Mouse (Mus musculus) liver, embryonic 16.5 days (tissue): ENCODE data around the gene Kif16b. TPM values are rescaled to one million over a fixed set of nuclear protein-coding genes. Genes with fewer than 3 reads are reported as not detected.

Source experiments
- ATAC-seq: fragments of 200-750 bp; cut with Nextera tagmentation; 2 replicates; pipeline ENCODE4 v1.8.0; 2017; ENCODE audit warnings: low read depth, mild to moderate bottlenecking, moderate number of reproducible peaks, moderate library complexity
- H3K27ac ChIP-seq: fragments of 300-500 bp; sonication (generic); 2 replicates; pipeline ENCODE4 v1.5.1; 2014; ENCODE audit warnings: mild to moderate bottlenecking, low read length
- H3K27me3 ChIP-seq: fragments of 300-500 bp; sonication (generic); 2 replicates; pipeline ENCODE4 v1.6.1; 2014; ENCODE audit warnings: low read depth, low read length, mixed read lengths; ENCODE audit not compliant: control insufficient read depth, insufficient read depth
- H3K36me3 ChIP-seq: fragments of 300-500 bp; sonication (generic); 2 replicates; pipeline ENCODE4 v1.6.1; 2014; ENCODE audit warnings: mild to moderate bottlenecking; ENCODE audit not compliant: control insufficient read depth, insufficient read depth
- H3K4me1 ChIP-seq: fragments of 300-500 bp; sonication (generic); 2 replicates; pipeline ENCODE4 v1.6.1; 2014; ENCODE audit warnings: low read depth, low read length, mixed read lengths; ENCODE audit not compliant: control insufficient read depth
- H3K4me2 ChIP-seq: fragments of 300-500 bp; sonication (generic); 2 replicates; pipeline ENCODE4 v1.6.1; 2014; ENCODE audit warnings: low read depth, low read length, mixed read lengths
- H3K4me3 ChIP-seq: fragments of 300-500 bp; sonication (generic); 2 replicates; pipeline ENCODE4 v1.5.1; 2014; ENCODE audit warnings: low read depth, mild to moderate bottlenecking, low read length
- H3K9ac ChIP-seq: fragments of 300-500 bp; sonication (generic); 2 replicates; pipeline ENCODE4 v1.6.1; 2014; ENCODE audit warnings: low read depth, low read length
- H3K9me3 ChIP-seq: fragments of 300-500 bp; sonication (generic); replicated peaks from 2 replicates; pipeline ENCODE4 v1.6.1; 2016; ENCODE audit warnings: low read length; ENCODE audit not compliant: control insufficient read depth
- WGBS: fragments of 180-500 bp; shearing (Covaris S2); extraction: QIAGEN DNeasy Blood & Tissue Kit; methylation state at CpG from one replicate; pipeline ENCODE4 v1.1.7; 2014; ENCODE audit not compliant: insufficient replicate concordance; 5-methylcytosine and 5-hydroxymethylcytosine counted together
- polyA plus RNA-seq: library from polyadenylated mRNA; unstranded; fragments of >200 nt; fragmentation: Nextera tagmentation; extraction: Ambion mirVana; gene quantifications from 2 replicates; pipeline ENCODE4 v1.2.1, GENCODE M21; 2015

The Kif16b gene
- polyA plus RNA-seq, 1 experiment from 2014 or later: 4.0 TPM

DNA sequence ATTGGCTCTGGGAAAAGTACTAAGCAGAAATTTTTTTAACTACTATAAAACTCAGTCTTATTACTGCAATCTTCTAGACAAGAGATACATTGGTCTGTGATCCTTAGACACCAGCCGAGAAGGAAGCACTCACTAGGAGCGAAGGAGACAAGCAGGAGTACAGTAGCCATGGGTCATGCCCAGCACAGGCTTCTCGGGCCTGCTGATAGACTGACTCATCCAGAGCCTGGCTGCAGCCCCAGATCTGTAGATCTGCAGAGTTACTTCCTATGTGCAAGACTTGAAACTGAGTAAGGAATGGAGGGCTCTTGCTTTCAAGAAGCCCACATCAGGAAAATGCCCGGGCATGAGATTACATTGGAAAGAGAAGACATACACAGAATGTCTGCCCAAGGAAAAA, 169.0 kb downstream of the Kif16b start:
- H3K9ac ChIP-seq: no peak overlapping the region
- no peak overlapping the region for H3K27ac ChIP-seq
- H3K36me3 ChIP-seq: no peaks in the 10 kb centered on the region
- no peaks in the 10 kb centered on the region for H3K9me3 ChIP-seq
- no peak overlapping the region for H3K4me2 ChIP-seq
- H3K4me1 ChIP-seq: no peaks in the 10 kb centered on the region
- no peak for ATAC-seq
- H3K4me3 ChIP-seq: no peak overlapping the region
- 63% methylated on average over 4 of the region's 4 CpGs for WGBS
- H3K27me3 ChIP-seq: no peaks in the 10 kb centered on the region

DNA sequence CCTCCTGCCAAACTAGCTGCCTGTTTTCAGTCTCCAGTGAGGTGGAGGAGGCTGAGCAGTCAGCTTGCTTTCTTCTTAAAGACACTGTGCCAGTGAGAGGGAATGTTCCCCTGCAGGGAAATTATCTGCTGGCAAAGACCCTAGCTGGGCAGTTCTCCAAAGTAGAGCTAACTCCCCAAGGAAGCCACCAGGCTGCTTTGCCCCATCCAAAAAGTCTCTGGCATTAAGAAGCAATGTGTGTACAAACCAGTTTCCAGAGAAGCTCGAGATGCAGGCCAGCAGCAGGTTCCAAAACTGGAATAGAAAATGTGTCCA, 169.6 kb downstream of the Kif16b start:
- no peak for ATAC-seq
- H3K9me3 ChIP-seq: no peaks in the 10 kb centered on the region
- WGBS: 29% methylated on average over 1 of the region's 1 CpGs

DNA sequence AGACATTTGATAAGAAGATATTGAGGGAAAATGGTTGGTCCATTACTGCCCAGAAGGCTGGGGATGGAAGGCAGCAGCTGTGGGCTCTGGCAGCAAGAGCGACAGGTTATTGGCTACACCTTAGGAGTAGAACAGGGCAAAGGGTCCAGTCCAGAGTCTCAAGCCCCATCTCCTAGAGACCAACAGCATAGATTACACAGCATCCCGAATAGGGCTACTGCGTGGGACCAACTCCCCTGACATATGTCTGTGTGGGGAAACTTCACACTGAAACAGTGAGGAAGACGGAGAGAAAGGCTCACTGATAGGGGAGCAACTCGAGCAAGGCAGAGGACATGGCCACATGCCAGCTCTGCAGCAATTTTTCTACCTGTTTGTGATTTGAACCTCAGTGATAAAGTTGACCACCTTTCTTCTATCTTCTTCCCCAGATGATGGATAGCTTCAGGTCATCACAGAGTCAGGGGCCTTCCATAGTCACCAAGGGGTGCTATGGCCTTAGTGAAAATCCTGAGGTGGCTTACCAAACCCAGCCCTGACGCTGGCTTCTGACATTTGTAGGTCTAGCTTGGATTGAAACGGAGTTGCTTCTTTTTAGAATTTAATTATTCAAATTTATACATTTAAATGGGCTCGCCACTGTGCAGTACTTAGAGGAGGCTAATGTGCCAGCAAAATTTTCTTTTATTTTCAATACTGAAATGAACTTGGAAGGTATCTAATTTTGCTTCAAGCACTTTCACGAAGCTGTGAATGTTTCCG, 170.1 kb downstream of the Kif16b start:
- ATAC-seq: no peak
- Histone ChIP-seq H3K4me3 (no peak overlapping the region), H3K27ac (no peak overlapping the region), H3K9ac (no peak overlapping the region), H3K4me2 (no peak overlapping the region), H3K36me3 (no peaks in the 10 kb centered on the region), H3K27me3 (no peaks in the 10 kb centered on the region), H3K4me1 (no peaks in the 10 kb centered on the region), H3K9me3 (no peaks in the 10 kb centered on the region)
- 66% methylated on average over 10 of the region's 10 CpGs for WGBS

More for the DNA sequence above, 169.6 kb downstream of the Kif16b start:
- H3K27ac ChIP-seq: no peak overlapping the region
- no peak overlapping the region for H3K4me3 ChIP-seq
- no peaks in the 10 kb centered on the region for H3K4me1 ChIP-seq
- H3K27me3 ChIP-seq: no peaks in the 10 kb centered on the region
- H3K4me2 ChIP-seq: no peak overlapping the region
- H3K36me3 ChIP-seq: no peaks in the 10 kb centered on the region
- no peak overlapping the region for H3K9ac ChIP-seq

DNA sequence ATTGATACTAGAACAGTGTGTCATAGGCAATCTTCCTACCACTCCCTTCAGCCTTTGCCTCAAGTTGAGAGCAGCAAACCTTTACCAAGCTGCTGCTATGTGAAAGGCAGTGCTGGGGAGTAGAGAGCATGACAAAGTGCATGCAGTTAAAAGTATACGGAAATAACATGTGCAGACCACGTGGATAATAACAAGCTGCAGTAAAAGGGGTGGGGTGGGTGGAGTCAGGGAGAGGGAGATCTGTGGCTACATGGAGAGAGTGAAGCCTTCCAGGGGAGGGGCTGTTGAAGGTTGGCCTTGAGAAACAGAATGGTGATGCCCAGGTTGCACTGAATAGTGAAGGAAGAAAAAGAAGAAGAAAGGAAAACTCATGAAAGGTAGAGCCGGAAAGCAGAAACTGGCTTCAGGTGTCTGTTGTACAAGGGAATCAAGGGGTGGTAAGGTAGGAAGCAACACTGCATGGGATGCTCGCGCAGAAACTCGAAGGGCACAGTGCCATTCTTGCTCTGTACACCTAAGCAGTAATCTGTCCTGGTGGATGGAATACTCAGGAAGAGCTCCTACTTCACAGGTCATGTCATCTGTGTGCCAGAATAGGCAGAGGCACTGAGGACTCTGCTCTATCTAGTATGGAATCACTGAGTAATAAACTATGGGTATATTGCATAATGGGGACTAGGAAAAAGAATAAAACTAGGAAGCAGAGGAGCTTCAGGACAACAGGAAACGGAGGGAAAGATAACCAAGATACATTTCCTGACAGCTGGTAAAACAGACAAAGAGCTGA, 176.9 kb downstream of the Kif16b start:
- Histone ChIP-seq H3K27ac (no peak overlapping the region), H3K4me3 (no peak overlapping the region), H3K4me2 (no peak overlapping the region), H3K9ac (no peak overlapping the region), H3K4me1 (no peaks in the 10 kb centered on the region), H3K36me3 (no peaks in the 10 kb centered on the region), H3K9me3 (no peaks in the 10 kb centered on the region), H3K27me3 (no peaks in the 10 kb centered on the region)
- no peak for ATAC-seq
- 63% methylated on average over 7 of the region's 7 CpGs for WGBS

GRCm38 (mm10) chr2:142720174-142720573, 181.2 kb downstream of the Kif16b start:
- no peak for ATAC-seq
- WGBS: 62% methylated on average over 2 of the region's 2 CpGs

GRCm38 (mm10) chr2:142718998-142719397, 182.3 kb downstream of the Kif16b start:
- Histone ChIP-seq H3K36me3 (no peaks in the 10 kb centered on the region), H3K9me3 (no peaks in the 10 kb centered on the region), H3K4me3 (no peak overlapping the region), H3K27ac (no peak overlapping the region), H3K9ac (no peak overlapping the region), H3K4me2 (no peak overlapping the region), H3K4me1 (no peaks in the 10 kb centered on the region), H3K27me3 (no peaks in the 10 kb centered on the region)
- no peak for ATAC-seq

More at GRCm38 (mm10) chr2:142720174-142720573, 181.2 kb downstream of the Kif16b start:
- H3K4me3 ChIP-seq: no peak overlapping the region
- H3K27me3 ChIP-seq: no peaks in the 10 kb centered on the region
- H3K27ac ChIP-seq: no peak overlapping the region
- no peaks in the 10 kb centered on the region for H3K9me3 ChIP-seq
- no peaks in the 10 kb centered on the region for H3K4me1 ChIP-seq
- H3K4me2 ChIP-seq: no peak overlapping the region
- H3K36me3 ChIP-seq: no peaks in the 10 kb centered on the region
- no peak overlapping the region for H3K9ac ChIP-seq

GRCm38 (mm10) chr2:142717591-142717990, 183.7 kb downstream of the Kif16b start:
- no peaks in the 10 kb centered on the region for H3K27me3 ChIP-seq
- 61% methylated on average over 4 of the region's 4 CpGs for WGBS
- no peak overlapping the region for H3K27ac ChIP-seq
- no peak for ATAC-seq
- H3K9ac ChIP-seq: no peak overlapping the region
- no peak overlapping the region for H3K4me3 ChIP-seq
- no peaks in the 10 kb centered on the region for H3K4me1 ChIP-seq
- no peaks in the 10 kb centered on the region for H3K36me3 ChIP-seq
- H3K4me2 ChIP-seq: no peak overlapping the region
- H3K9me3 ChIP-seq: no peaks in the 10 kb centered on the region

GRCm38 (mm10) chr2:142715912-142716260, 185.4 kb downstream of the Kif16b start:
- H3K27ac ChIP-seq: no peak overlapping the region
- H3K9ac ChIP-seq: no peak overlapping the region
- H3K4me3 ChIP-seq: no peak overlapping the region
- H3K27me3 ChIP-seq: no peaks in the 10 kb centered on the region
- H3K9me3 ChIP-seq: no peaks in the 10 kb centered on the region
- H3K4me1 ChIP-seq: no peaks in the 10 kb centered on the region
- H3K4me2 ChIP-seq: no peak overlapping the region
- H3K36me3 ChIP-seq: no peaks in the 10 kb centered on the region
- no peak for ATAC-seq

DNA sequence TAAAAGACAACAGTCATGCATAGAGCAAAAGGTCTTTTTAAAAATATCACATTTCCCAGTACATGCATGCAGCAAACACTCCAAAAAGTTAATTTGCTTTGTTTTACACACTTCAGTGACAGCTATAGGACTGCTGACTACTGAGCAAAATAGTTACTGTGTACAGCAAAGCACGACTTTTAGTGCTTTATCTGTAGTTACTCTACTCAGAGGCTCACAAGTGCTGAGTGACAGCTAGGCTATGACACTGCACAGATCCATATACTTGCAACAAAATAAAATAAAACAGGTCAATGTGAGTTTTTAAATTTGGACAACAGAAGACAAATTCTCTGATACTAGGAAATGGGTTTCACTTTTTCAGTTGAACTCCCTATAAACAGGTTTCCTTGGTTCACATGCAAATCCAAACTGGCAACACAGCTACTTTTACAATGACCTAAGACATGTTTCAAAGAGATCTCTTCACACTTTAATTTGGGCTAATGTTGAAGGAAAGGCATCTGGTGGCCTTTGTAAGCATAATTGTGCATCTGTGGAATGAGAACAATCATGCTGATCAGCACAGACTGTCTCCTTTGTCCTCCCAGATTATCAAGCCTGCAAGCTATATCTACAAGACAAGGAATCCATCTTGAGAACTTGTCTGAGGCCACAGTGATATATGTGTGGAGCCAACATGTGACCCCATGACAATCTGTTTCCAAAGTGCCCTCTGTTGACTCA, 186.0 kb downstream of the Kif16b start:
- no peaks in the 10 kb centered on the region for H3K4me1 ChIP-seq
- no peaks in the 10 kb centered on the region for H3K27me3 ChIP-seq
- no peaks in the 10 kb centered on the region for H3K36me3 ChIP-seq
- H3K4me2 ChIP-seq: no peak overlapping the region
- H3K9ac ChIP-seq: no peak overlapping the region
- WGBS: 48% methylated on average over 1 of the region's 1 CpGs
- H3K9me3 ChIP-seq: no peaks in the 10 kb centered on the region
- H3K4me3 ChIP-seq: no peak overlapping the region
- no peak for ATAC-seq
- H3K27ac ChIP-seq: no peak overlapping the region
